Mouse (Mus musculus) monocyte, adult 2 months (primary cell): ENCODE measurements around the gene Rreb1.

Experiments used
- DNase-seq, 2 experiments: peaks; one replicate each; pipeline ENCODE4 v3.0.0; 2022; ENCODE audit warnings: low spot score in 2 of 2, low read depth in 1 of 2

Gene Rreb1

GRCm38 (mm10) chr13:37940649-37941048 is 162.4 kb downstream of the Rreb1 start:
- no peak for DNase-seq

GRCm38 (mm10) chr13:37941138-37941645 is 163.0 kb downstream of the Rreb1 start:
- DNase-seq: no peak

GRCm38 (mm10) chr13:37941950-37942886 is 164.0 kb downstream of the Rreb1 start:
- no peak for DNase-seq

GRCm38 (mm10) chr13:37942887-37943331 is 164.7 kb downstream of the Rreb1 start:
- DNase-seq: no peak

- no peak for DNase-seq
These were observed 165.3 kb downstream of the Rreb1 start for GRCm38 (mm10) chr13:37943466-37943865.

- no peak for DNase-seq
These were observed 166.1 kb downstream of the Rreb1 start for GRCm38 (mm10) chr13:37944306-37944705.

- no peak for DNase-seq
These were observed 167.2 kb downstream of the Rreb1 start for GRCm38 (mm10) chr13:37945392-37945791.

- peak in 1 of 2 experiments; percentile 51 for DNase-seq
These were observed 168.5 kb downstream of the Rreb1 start for GRCm38 (mm10) chr13:37946734-37947133.

- DNase-seq: no peak
These were observed 174.8 kb downstream of the Rreb1 start for GRCm38 (mm10) chr13:37952981-37953380.

GRCm38 (mm10) chr13:37954318-37954717 is 176.1 kb downstream of the Rreb1 start:
- DNase-seq: no peak

- DNase-seq: peak; percentile 47 to 61
These were observed 180.5 kb downstream of the Rreb1 start for GRCm38 (mm10) chr13:37958498-37959238.

GRCm38 (mm10) chr13:37959239-37959907 is 181.2 kb downstream of the Rreb1 start:
- DNase-seq: peak; percentile 44 to 49

GRCm38 (mm10) chr13:37959936-37960335 is 181.7 kb downstream of the Rreb1 start:
- DNase-seq: no peak

- DNase-seq: no peak
These were observed 184.3 kb downstream of the Rreb1 start for GRCm38 (mm10) chr13:37962541-37962940.

GRCm38 (mm10) chr13:37963354-37964007 is 185.3 kb downstream of the Rreb1 start:
- DNase-seq: peak; percentile 38 to 66

- DNase-seq: no peak
These were observed 186.2 kb downstream of the Rreb1 start for GRCm38 (mm10) chr13:37964128-37965087.

GRCm38 (mm10) chr13:37965126-37965914 is 187.1 kb downstream of the Rreb1 start:
- peak in 1 of 2 experiments; percentile 24 for DNase-seq

GRCm38 (mm10) chr13:37966256-37967051 is 188.3 kb downstream of the Rreb1 start:
- no peak for DNase-seq
